Mouse (Mus musculus) left cerebral cortex, postnatal 14 days (tissue): ENCODE measurements around the gene Txndc9. TPM values are rescaled to one million over a fixed set of nuclear protein-coding genes. Genes with fewer than 3 reads are reported as not detected.
"Not testable (repeated sequence)": the region's sequence is repeated elsewhere in the genome, so short reads cannot be mapped to it uniquely, and the experiment has no call there.

ENCODE experiments used
- DNase-seq, 2 experiments: peaks; one replicate each; pipeline ENCODE4 v3.0.0; 2021 to 2022; ENCODE audit warnings: low spot score in 2 of 2, mixed read lengths in 1 of 2
- intact Hi-C: fragments of 180-260 bp; cut with DNase I; formaldehyde crosslinking; loops from one replicate; pipeline ENCODE4 v1.15.1; 2025
- total RNA-seq, 2 experiments: library from RNA; stranded (reverse); gene quantifications; 2 replicates each; pipeline ENCODE4 v1.2.3; 2021

Txndc9 gene
- total RNA-seq, 2 experiments from 2014 or later = 54.8 to 59.9 TPM

DNA sequence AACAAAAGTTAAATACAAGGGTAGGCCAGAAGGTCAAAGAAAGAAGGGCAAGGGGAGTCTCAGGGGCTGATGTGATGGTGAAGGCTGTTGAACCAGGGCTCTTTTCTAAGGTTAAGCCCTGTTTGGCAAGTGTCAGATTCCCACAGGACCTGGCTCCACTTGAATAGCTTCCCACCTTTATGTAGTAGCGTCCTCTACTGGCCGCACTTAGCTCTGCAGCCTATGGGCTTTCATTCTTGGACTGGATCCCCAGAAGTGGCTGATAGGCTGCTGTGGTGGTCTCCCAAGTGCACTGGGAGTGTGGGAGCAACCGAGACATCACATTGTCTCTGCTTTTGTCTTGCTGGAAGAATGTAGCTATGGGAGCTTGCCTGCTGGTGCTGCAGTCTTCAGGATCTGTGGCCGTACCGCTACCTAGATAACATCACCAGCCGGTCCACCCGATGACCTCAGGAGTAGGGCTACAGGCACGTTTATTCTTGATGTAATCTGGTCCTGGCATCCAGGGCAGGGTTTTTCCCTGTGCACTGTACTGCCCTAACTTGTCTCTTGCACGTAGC, 11.8 kb downstream of the Txndc9 start:
- peak; percentile 64 for DNase-seq
- intact Hi-C loops = loop anchor here (5.0 kb wide), 1 partner anchor 84 kb away; no protein-coding TSS in a partner anchor

DNA sequence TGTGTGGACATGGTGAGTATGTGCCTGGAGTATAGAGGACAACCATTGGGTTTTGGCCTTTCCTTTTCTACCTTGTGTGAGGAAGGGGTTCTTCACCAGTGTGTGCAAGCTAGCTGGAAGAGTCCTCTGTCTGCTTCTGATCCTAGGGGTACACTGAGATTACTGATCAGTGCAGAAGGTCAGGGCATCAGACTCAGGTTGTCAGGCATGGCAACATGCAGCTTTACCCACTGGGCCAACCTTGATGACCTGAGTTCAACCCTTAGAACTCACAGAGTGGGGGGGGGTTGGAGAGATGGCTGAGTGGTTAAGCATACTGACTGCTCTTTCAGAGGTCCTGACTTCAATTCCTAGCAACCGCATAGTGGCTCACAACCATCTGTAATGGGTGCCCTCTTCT, 13.4 kb downstream of the Txndc9 start:
- DNase-seq = no peak
- intact Hi-C loops = no loop called here

DNA sequence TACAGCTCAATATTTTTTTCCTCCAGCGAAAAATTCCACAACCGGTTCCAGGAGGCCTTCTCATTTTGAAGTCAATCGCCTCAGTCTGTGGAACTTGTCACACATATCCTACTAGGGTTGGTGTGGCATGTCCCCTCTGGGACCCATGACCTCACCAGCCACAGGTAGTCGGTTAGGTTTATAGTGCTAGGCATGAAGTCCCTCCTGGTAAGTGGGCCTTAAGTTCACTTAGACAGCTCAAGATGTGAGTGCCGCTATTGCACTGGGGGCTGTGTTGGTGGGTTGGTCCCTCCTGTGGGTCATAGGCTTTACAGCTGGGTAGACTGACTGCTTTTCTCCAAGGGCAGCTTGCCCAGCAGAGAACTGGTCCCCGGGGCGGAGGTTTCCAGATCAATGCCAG, 20.4 kb downstream of the Txndc9 start:
- no peak for DNase-seq
- intact Hi-C loops = no loop called here

DNA sequence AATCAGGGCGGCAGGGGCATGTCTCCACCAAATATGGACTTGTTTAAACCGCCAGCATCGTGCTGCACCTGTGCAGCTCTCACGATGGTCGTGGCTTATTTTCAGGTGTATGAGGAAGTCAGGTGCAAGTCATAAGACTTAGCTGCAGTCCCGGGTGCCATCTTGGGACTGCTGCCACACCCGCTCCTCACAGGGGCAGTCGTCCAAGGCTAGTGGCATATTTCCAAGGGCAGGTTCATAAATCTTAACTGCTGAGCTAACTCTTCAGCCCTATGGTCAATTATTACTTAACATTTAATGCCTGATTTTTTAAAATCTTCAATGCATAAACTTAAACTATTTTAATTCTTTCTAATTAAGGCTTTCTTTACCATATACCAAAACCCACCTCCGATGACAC, 21.0 kb downstream of the Txndc9 start:
- intact Hi-C loops, DNase-seq: not testable (repeated sequence)

DNA sequence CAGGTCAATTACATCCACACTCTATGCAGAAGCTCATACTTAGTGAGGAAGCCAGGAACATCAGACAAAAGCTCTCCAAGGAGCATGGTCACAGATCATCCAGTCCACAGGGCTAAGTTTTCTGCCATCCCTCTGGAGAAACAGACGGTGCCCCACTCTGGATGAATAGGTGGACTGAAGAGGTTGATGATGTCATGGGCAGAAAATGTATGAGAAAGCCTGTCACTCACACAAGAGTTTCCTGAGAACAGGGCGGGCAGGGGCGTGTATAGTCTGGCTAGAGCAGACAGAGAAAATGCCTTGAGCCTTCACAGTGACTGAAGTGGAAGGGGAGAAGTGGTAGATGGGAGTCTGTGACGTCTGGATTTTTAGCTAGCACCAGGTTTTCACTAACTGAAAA, 26.2 kb downstream of the Txndc9 start:
- intact Hi-C loops = no loop called here
- no peak for DNase-seq

DNA sequence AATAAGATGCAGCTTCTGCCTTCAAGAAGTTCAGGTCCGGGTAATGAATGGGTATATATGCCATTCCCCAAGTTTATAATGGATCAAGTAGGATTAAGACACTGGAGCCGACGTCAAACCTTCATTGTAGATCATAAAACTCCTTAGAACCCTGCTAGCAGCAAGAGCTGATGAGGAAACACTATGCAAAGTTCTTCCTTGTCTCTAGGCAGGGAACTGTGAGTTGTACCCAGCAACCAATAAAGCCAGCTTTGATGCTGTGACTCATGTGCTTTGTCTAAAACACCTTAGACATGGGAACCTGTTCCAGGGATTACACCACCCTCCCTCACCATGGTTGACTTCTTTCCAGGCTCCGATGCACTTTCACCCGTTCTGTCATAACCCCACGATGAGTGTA, 28.9 kb downstream of the Txndc9 start:
- intact Hi-C loops = loop anchor here (5.0 kb wide), 1 partner anchor 36 kb away; no protein-coding TSS in a partner anchor
- DNase-seq = no peak

DNA sequence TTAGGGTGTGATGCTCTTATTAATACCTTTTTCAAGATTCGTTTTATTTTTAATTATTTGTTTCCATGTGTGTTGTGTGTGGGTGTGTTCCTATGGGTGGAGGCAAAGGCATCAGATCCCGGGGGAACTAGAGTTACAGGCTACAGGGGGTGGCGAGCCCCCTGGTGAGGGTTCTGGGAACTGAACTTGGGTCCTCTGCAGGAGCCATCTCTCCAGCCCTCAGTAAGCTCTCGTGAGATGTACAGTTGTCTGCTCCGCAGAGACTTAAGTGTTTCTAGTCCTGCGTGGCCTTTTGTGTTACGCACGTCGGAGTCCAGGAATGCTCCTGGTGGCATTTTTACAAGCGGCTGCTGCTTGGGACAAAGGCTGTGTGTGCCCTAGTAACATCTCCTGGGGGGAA, 32.1 kb downstream of the Txndc9 start:
- no peak for DNase-seq
- intact Hi-C loops = loop anchor here (5.0 kb wide), 1 partner anchor 33 kb away; no protein-coding TSS in a partner anchor

DNA sequence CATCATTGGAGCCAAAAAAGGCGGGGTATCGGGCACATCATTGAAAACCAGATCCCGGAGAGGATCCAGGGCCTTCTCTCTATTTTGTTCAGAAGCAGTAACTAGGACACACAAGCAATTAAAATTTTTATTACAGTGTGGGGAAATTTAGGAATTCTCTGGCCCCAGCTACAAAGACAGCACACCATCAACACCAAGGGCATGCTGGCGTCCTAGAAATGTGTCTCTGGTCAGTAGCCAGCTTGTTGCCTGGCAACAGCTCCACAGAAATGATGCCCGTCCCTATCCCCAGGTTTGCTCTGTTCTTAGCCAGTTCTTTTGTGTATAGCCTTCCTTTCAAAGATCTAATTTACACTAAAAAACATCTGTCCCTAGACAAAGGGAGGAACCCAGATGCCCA, 38.2 kb downstream of the Txndc9 start:
- peak; percentile 41 to 60 for DNase-seq
- intact Hi-C loops = no loop called here

DNA sequence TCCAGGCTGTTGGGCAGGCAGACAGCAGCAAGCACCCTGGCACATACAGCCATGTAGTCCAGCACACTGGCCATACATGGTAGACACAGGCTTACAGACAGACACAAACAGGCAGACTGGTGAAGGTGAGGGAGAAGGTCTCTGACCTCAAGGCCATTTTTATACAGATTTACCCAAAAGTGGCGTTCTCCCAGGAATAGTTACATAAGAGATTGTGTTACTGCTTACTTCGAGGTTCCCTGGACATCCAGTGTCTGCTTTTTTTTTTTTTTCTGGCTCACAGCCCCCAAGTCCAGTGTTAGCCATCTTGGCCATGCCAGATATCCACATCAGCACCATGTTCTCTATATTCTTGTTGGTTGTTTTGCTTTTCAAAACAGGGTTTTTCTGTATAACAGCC, 39.2 kb downstream of the Txndc9 start:
- DNase-seq = no peak
- intact Hi-C loops = no loop called here

DNA sequence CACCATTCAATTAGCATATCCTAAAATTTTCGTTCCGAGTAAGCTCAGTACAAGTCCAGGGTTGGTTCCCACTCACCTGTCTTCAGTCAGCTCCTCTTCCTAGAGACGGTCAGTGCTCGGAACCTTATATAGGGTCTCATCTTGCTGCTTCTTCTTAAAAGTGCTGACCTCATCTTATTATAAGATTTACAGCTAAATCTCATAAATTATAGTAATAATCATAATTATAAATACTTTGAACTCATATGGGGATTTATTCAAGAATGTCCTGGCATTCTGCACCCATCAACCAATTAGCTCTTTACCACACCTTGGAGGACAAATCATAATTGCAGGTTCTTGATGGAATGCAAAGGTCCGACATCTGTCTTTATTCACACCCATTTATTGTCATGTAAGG, 40.0 kb downstream of the Txndc9 start, which contains the start of gene Lyg1:
Gene Lyg1, minus strand, starts transcription at position 101 of the 400 bp plus-strand sequence.
- intact Hi-C loops = no loop called here
- no peak for DNase-seq

DNA sequence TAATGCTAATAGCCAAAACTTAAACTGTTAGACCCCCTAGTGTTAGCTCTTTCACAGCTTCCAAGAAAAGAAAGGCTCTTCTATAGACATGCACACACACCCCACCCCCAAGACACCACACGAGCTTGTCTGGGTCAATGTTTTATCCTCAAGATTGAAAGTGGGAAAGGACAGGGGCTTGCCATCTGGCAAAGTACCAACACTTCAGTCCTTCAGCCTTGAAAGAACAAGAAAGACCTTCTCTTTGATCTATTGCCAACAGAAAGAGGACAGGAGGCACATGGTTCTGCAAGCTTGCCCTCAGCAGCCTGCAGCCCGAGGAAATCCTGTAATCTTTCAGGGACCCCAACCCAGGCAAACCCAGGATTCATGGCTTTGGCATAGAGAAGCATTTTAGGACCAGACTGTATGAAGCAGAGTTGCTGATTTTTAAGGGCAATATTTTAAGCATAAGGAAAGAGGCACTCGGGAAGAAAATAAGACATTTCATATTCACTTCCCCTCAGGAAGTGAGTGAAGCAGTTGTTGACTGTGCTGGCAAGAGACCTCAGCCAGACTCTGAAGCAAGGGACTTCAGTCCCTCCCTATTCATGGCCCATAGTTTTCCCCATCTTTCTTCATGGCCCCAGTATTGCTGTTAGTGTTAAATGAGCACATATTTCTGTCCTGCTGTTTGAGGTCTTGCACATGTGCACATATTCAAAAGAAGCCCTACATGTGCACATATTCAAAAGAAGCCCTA, 40.8 kb downstream of the Txndc9 start:
- peak; percentile 23 to 60 for DNase-seq
- intact Hi-C loops = no loop called here

DNA sequence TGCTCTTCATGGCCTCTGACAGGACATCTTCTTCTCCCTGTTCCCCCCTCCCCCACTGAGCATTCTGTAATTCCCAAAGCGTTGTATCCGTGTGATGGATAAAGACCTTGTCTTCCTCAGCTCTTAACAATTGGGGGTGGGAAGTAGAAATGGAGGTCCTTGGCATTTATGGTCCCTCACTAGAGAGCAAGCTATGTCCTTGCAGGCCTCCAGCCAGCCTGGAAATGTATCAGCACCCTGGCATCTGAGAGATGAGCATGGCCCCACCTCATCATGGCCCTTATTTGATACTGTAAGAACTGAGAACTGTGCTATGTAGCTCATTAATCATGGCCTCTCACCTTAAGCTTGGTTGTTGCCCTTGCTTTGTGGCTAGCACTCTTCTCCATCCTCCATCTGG, 42.4 kb downstream of the Txndc9 start:
- intact Hi-C loops = no loop called here

DNA sequence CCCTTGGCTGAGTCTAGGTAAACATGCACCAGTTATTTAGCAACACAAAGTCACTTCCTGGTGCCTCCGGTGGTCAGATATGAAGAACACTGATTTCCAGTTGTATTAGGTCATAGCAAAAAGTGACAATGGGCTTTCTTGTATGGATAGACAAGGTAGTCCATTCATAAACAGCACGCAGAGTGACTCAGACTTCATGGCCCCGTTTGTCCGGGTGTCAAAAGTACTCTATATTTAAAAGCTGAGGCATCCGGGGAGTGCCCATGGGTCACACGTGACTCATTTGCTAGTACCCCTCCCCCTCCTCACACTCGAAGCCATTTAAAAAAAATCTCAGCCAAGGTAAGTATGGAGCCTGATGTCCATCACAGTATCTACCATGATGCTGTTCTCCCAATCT, 42.9 kb downstream of the Txndc9 start:
- DNase-seq = no peak
- intact Hi-C loops = no loop called here

More for the DNA sequence above, 42.4 kb downstream of the Txndc9 start:
- DNase-seq = no peak

DNA sequence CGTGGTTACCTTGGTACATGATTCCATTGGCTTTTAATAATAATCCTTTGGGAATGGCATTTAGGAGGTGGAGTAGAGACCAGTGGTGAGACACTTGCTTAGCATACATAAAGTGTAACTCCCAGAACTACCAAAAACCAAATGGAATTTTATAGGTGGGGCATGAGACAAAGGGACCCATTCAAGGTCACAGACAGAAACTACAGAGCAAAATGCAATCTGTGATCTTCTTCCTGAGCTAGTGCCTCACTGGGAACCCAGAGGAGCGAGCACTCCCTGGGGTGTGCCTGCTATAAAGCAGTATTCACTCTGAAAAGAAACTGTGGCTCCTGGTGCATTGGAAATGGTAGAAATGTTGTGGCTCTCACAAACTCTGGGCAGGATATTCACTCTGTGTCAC, 48.8 kb downstream of the Txndc9 start:
- no peak for DNase-seq
- intact Hi-C loops = no loop called here

Other genes starting within 250 kb of the Txndc9 start
- gene Tsga10, start 131.5 kb downstream of the Txndc9 start, total RNA-seq = 10 to 100 TPM; 16.7 to 17.3 TPM
- gene Lipt1, start 126.2 kb downstream of the Txndc9 start, total RNA-seq = 1 to 10 TPM; 7.6 to 7.7 TPM
- 10 to 100 TPM in 1 of 2 experiments, 1 to 10 TPM in 1; 8.3 to 11.4 TPM for gene Mitd1, start 107.5 kb downstream of the Txndc9 start, total RNA-seq
- gene Mrpl30, start 107.4 kb downstream of the Txndc9 start, total RNA-seq = 100 to 1,000 TPM; 142 to 149 TPM
- gene Lyg2, start 81.4 kb downstream of the Txndc9 start, total RNA-seq = under 1 TPM in 1 of 2 experiments, not detected in 1; 0.13 TPM
- gene Lyg1, start 40.1 kb downstream of the Txndc9 start, total RNA-seq = not detected
- 10 to 100 TPM; 34.6 to 34.7 TPM for gene Eif5b, start 117 bp upstream of the Txndc9 start, total RNA-seq
- gene Rev1, start 131.9 kb upstream of the Txndc9 start, total RNA-seq = 10 to 100 TPM; 31.5 to 38.3 TPM